Mouse (Mus musculus) megakaryocyte, embryonic 14.5 days (primary cell): ENCODE data around the gene Ifne.

ENCODE experiments used
- FLI1 ChIP-seq: IDR thresholded peaks from 2 replicates; pipeline ENCODE4 v1.6.1; 2012; ENCODE audit warnings: low read length, inconsistent platforms, mixed read lengths
- GATA1 ChIP-seq: IDR thresholded peaks from 3 replicates; pipeline ENCODE4 v1.6.1; 2012; ENCODE audit warnings: mixed read lengths, low read length, inconsistent platforms, borderline replicate concordance

DNA sequence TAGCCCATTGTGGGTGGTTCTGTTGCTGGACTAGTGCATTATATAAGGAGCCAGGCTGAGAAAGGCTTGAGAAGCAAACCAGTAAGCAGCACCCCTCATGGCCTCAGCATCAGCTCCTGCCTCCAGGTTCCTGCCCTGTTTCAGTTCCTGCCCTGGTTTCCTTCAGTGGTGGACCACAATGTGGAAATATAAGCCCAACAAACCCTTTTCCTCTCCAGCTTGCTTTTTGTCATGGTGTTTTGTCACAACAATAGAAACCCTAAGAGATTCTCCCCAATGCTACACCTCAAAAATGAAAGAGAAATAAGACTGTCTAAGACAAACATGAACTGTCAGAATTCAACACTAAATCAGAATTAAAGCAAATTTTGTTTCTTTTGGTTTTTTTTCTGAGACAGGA, 20.8 kb downstream of the Ifne start:
- TF ChIP-seq GATA1 (no peak), FLI1 (no peak)
